Mouse (Mus musculus): ENCODE results near the gene Slc6a20b. TPM values are rescaled to one million over a fixed set of nuclear protein-coding genes. Genes with fewer than 3 reads are reported as not detected.

Slc6a20b gene
- total RNA-seq, 2 experiments from 2014 or later = 3.4 to 7.1 TPM

DNA sequence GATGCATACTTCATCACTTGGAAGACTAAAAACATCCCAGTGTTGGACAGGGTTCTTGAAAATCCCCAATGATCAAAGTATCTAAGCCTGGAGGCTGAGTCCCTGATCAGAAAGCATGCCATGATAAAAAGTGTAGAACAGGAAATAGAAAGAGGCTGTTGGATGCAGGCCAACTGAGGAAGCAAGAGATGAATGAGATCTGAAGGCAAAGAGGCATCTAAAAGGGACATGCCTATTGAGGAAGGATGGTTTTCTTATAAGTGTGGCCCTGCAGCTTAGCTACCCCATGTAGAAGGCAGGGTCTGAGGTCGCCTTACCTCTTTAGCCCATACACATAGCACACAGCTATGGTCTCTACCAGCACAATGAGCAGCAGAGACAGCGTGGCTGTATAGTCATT, 35.5 kb downstream of the Slc6a20b start:
- ATAC-seq (replicated peaks; ENCODE audit: low FRiP score, poor library complexity, severe bottlenecking) = no peak

DNA sequence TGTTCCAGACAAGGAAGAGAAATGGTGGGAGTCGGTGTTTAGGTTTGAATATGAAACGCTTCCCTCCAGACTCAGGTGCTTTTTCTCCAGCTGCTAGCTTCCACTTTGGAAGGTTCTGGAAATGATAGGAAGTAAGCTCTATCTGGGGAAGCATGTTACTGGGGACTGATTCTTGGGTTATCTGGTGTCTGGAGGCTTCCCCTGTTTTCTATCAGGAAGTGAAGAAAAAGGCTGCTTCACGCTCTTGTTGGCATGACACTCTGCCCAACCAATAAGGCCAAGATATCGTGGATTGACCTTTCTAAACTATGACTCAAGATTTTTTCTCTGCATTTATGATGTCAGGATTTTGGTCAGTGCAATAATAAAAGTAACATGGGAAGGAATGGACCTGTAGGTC, 37.2 kb downstream of the Slc6a20b start:
- ATAC-seq (replicated peaks; ENCODE audit: low FRiP score, poor library complexity, severe bottlenecking) = no peak

DNA sequence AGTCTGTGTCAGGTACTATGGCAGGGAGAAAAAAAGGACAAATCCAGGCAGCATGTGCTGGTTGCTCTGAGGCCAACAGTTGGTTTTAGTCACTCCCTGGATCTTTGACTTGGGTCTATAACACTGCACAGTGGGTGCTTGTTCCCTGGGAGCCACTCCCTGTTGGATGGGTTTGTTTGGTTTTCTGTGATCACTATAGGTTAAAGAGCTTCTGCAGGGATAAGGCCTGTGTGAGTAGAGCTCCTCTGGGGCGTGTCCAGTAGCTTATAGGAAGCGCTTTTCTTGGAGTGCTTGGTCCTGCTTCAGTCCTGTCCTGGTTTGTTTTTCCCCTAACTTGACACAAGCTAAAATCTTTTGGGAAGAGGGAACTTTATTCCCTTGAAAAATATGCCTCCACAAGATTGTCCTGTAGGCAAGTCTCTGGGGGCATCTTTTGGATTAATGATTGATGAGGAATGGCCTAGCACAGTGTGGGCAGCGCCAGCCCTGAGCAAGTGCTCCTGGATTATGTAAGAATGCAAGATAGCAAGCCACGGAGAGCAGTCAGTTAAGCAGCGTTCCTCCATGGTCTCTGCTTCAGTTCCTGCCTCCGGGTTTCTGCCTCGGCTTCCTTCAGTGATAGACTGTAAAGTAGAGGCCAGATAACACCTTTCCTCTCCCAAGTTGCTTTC, 43.0 kb downstream of the Slc6a20b start:
- ATAC-seq (replicated peaks; ENCODE audit: low FRiP score, poor library complexity, severe bottlenecking) = no peak

DNA sequence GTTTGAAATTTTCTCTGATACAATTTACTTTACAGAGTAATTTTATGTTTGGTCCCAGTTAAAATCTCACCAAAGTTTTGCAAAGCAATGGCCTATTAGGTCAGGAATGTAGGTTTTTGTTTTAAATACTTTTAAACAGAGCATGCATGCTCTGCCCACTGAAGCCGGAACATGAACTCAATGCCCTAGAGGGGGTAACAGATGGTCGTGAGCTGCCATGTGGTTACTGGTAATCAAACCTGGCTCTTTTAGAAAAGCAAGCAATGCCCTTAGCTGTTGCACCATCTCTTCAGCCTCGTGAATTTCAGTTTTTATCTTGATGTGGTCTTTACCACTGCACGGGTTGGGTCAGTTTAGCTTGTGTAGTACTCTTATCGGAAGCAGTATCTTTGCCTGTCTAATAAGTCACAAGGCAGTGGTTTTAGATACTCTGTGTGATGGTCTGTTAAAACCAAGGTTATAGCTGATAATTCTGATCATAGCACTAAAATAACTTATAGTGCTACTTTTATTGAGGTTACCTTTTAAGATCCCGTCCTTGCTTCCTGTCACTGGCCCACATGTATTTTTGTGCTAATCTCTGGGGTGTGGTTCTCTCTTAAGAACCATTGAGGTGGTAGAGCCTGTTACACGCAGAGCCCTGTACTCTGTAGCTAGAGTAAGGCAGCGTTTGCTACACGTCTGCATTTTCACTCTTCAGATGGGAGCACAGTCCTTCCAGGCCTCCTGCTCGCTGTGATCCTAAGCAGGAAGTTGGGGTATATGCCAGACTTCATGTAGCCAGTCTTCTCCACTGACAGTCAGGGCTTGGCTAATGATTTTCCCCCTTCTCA, 54.8 kb downstream of the Slc6a20b start:
- no peak for ATAC-seq (replicated peaks; ENCODE audit: low FRiP score, poor library complexity, severe bottlenecking)

DNA sequence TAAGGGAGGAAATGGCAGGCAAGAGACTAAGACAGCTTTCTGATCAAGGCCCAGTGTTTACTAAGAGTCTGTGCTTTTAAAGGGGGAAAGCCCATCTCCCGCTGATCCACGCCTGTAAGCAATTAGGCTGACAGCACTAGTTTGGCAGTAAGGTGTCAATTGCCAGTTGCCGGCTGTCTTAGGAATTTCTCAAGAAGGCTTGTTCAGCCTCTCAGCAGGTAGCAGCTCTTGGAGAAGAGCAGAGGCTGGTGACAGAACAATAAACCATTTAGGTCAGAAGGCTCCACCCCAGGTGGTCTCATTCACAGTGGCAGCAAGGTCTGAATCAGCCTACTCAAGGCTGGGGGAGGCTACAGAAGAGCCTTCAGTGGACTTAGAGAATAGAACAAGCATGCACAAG, 77.8 kb downstream of the Slc6a20b start:
- no peak for ATAC-seq (replicated peaks; ENCODE audit: low FRiP score, poor library complexity, severe bottlenecking)

Other genes with a start within 250 kb of the Slc6a20b start
- 59.1 and 60.2 TPM in 2 replicates for gene Limd1, start 153.9 kb downstream of the Slc6a20b start, total RNA-seq (2015; ENCODE audit: low replicate concordance)
- gene Limd1, start 153.9 kb downstream of the Slc6a20b start, total RNA-seq (2017; ENCODE audit: low replicate concordance) = 46.1 and 70.6 TPM in 2 replicates
- 23.1 and 25.2 TPM in 2 replicates for gene Sacm1l, start 102.8 kb downstream of the Slc6a20b start, total RNA-seq (2015; ENCODE audit: low replicate concordance)
- 23.8 and 32.0 TPM in 2 replicates for gene Sacm1l, start 102.8 kb downstream of the Slc6a20b start, total RNA-seq (2017; ENCODE audit: low replicate concordance)
- gene Ccr9, start 45.9 kb upstream of the Slc6a20b start, total RNA-seq (2015; ENCODE audit: low replicate concordance) = 2.9 and 5.0 TPM in 2 replicates
- 1.0 and 1.4 TPM in 2 replicates for gene Ccr9, start 45.9 kb upstream of the Slc6a20b start, total RNA-seq (2017; ENCODE audit: low replicate concordance)
- 133 and 154 TPM in 2 replicates for gene Slc6a20a, start 46.3 kb upstream of the Slc6a20b start, total RNA-seq (2015; ENCODE audit: low replicate concordance)
- 73.2 and 116 TPM in 2 replicates for gene Slc6a20a, start 46.3 kb upstream of the Slc6a20b start, total RNA-seq (2017; ENCODE audit: low replicate concordance)
- gene Lztfl1, start 85.1 kb upstream of the Slc6a20b start, total RNA-seq (2015; ENCODE audit: low replicate concordance) = 18.0 and 35.3 TPM in 2 replicates
- 15.4 and 21.2 TPM in 2 replicates for gene Lztfl1, start 85.1 kb upstream of the Slc6a20b start, total RNA-seq (2017; ENCODE audit: low replicate concordance)
- gene Cxcr6, start 173.9 kb upstream of the Slc6a20b start, total RNA-seq (2015; ENCODE audit: low replicate concordance) = 3.6 and 5.9 TPM in 2 replicates
- 0.64 TPM in 1 of 2 replicates, not detected in the other for gene Cxcr6, start 173.9 kb upstream of the Slc6a20b start, total RNA-seq (2017; ENCODE audit: low replicate concordance)
- gene Fyco1, start 219.3 kb upstream of the Slc6a20b start, total RNA-seq (2015; ENCODE audit: low replicate concordance) = 21.3 and 21.4 TPM in 2 replicates
- 12.6 and 16.3 TPM in 2 replicates for gene Fyco1, start 219.3 kb upstream of the Slc6a20b start, total RNA-seq (2017; ENCODE audit: low replicate concordance)
- gene Xcr1, start 229.5 kb upstream of the Slc6a20b start, total RNA-seq (2015; ENCODE audit: low replicate concordance) = 0.84 TPM in 1 of 2 replicates, not detected in the other
- not detected in 2 replicates for gene Xcr1, start 229.5 kb upstream of the Slc6a20b start, total RNA-seq (2017; ENCODE audit: low replicate concordance)

Data from erythroid progenitor cell, adult 5-6 weeks (primary cell).